Mouse (Mus musculus) activated CD4-positive, CD25-positive, alpha-beta regulatory T cell, adult 4 months (primary cell): ENCODE data around the gene Ablim1. TPM values are rescaled to one million over a fixed set of nuclear protein-coding genes. Genes with fewer than 3 reads are reported as not detected.

Experiments
- ATAC-seq: one replicate; pipeline ENCODE4 v1.8.0; 2017
- polyA plus RNA-seq, 2 experiments: library from polyadenylated mRNA; unstranded; fragments of 100-300 nt; shearing (Covaris generic); gene quantifications; one replicate each; pipeline ENCODE4 v1.2.1; 2017

Ablim1 gene
- polyA plus RNA-seq, 2 experiments from 2014 or later, result 268 to 273 TPM

- ATAC-seq, result no peak
Measured at GRCm38 (mm10) chr19:57255157-57255556, 59.6 kb downstream of the Ablim1 start.

- no peak for ATAC-seq
Measured at GRCm38 (mm10) chr19:57252692-57253448, 61.8 kb downstream of the Ablim1 start.

DNA sequence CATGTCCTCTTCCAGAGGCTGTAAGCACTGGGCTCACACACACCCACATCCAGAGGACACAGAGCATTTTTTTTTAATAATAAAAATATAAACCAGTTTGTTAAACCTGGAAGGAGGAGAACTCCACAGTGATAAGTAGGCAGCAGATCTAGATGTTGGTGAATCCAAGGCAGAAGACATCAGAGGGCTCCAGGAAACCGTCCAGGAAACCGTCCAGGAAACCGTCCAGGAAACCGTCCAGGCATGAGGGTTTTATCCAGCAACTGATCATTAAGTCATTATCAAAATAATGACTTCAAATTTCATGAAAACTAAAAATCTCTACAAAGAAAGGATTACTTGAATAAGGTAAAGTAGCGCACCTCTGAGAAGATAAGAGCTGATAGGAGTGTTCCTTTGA is 65.9 kb downstream of the Ablim1 start:
- no peak for ATAC-seq

DNA sequence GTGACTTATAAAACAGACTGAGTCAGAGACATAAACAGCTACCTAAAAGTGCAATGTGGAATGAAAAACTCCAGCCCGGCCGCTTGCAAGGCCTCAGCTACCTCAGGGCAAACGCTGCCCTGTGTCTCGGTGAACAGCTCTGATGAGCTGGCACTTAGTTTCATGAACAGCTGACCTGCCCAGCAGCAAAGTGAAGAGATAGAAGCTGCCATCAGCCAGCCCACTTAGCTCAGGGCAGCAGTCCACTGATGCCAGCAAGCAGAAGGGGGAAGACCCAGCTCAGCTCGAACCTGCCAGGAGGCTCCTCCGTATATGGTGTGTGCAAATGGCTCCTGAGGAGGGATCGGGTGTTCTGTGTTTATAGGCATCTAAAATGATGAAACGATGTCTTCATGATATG is 67.5 kb downstream of the Ablim1 start:
- no peak for ATAC-seq

GRCm38 (mm10) chr19:57244281-57244680 is 70.4 kb downstream of the Ablim1 start:
- ATAC-seq, result no peak

- no peak for ATAC-seq
Measured at GRCm38 (mm10) chr19:57243606-57244005, 71.1 kb downstream of the Ablim1 start.

- no peak for ATAC-seq
Measured at GRCm38 (mm10) chr19:57243191-57243590, 71.5 kb downstream of the Ablim1 start.

DNA sequence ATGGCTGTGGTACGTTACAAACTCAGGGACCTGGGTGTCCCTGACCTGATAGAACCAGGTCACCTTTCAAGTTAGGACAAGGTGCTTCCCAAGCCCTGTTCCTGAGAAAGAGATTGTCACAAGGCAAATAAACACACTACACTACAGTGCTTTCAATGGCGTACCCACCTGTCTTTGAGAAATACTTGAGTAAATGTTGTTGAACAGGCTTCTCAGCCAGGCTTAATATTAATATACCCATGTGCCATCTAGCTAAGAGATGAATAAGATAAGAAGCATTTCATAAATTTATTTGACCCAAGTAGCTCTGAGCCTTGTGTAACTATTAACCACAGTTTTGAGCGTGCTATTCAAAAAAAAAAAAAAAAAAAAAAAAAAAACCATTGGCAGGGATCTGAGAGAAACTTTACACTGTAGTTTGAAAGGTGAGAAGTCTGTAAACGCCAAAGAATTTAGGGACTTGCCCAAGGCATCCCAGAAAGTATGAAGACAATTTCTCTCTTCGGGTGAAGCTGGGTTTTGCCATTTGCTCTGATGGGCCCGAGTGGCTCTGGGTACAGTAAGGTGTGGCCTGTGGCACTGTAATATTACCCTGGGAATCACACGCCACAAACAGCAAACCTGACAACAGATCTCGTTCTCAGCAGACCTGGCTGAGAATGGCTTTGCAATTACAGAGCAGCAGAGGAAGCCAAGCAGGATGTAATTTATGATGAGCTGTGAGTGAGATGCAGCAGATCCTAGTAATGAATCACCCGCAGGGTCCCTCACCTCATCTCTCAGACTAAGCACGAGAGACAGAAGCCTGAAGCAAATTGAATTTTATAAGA is 73.1 kb downstream of the Ablim1 start:
- ATAC-seq, result no peak

GRCm38 (mm10) chr19:57240259-57240658 is 74.5 kb downstream of the Ablim1 start:
- no peak for ATAC-seq

GRCm38 (mm10) chr19:57239176-57239784 is 75.4 kb downstream of the Ablim1 start:
- no peak for ATAC-seq

GRCm38 (mm10) chr19:57238461-57238860 is 76.3 kb downstream of the Ablim1 start:
- ATAC-seq, result no peak

DNA sequence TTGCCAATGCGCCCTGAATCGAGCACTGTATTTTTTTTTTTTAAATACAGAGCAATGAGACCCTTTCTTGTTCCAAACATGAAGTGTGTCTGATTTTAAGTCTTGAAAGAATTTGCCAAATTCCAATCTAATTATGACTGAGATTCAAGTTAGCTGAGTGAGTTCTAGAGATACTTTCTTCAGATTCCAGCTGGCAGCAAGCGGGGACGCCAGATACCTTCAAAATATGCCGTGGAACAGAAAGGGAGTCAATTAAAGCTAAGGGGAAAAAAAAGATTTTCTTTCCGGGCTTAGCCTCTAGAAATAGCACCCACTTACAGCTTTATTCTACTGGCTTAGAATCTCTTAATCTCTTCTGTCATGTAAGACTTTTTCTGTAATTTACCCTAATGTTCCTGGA is 77.2 kb downstream of the Ablim1 start:
- ATAC-seq, result no peak

GRCm38 (mm10) chr19:57236647-57237046 is 78.1 kb downstream of the Ablim1 start:
- no peak for ATAC-seq

GRCm38 (mm10) chr19:57235931-57236330 is 78.8 kb downstream of the Ablim1 start:
- ATAC-seq, result no peak

- no peak for ATAC-seq
Measured at GRCm38 (mm10) chr19:57230996-57231395, 83.7 kb downstream of the Ablim1 start.

- ATAC-seq, result no peak
Measured at GRCm38 (mm10) chr19:57229161-57229560, 85.6 kb downstream of the Ablim1 start.

DNA sequence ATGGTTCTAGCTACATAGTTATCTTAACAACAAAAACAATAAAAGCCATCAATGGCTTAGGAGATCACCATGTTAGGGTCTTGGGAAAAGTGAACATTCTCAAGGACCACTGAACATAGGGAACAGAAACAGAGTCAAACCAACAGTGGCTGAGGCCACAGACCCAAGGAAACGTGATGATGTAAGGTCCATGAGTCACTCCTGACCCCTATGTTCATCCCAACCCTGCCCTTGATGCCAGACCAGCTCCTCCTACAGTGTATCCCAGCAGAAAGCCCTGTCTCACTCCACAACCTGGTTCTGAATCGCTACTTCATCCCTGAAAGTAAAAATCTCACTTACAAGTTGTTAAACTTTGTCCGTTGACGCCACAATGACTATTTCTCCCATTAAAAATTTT is 86.1 kb downstream of the Ablim1 start:
- ATAC-seq, result no peak

DNA sequence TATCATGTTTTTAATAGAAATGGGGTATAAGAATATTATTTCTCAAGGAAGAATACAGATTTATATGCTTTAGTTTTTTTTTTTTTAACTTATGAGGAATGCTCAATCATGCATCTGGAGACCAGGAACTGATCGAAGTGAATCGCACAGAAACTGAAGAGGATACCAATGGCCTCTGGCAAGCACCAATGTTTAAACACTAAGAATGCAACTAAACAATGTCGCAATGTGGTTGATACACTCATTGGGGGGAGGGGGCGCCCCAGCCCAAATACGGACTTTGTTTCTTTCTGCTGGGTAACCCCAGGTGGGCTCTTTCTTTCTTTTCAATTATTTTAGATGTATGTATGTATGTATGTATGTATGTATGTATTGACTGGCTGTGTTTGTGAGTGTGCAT is 90.3 kb downstream of the Ablim1 start:
- ATAC-seq, result no peak

DNA sequence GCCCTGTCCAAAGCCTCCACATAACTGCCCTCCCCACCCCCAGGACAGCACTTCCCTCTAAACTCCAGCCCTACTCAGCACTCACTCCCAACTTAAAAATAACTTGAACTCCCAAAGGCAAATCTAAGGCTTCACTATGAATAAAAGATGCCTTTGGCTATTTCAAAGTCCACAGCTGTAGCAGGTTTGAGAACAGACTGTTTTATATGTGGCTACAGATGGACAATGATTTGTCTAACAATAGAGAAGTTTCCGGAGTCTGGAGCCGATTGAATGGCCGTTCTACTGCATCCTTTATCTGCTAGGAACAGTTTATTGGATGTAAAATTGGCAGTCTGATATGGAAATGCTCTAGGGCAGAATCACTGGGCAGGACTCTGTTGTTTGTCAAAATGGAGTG is 91.0 kb downstream of the Ablim1 start:
- no peak for ATAC-seq

DNA sequence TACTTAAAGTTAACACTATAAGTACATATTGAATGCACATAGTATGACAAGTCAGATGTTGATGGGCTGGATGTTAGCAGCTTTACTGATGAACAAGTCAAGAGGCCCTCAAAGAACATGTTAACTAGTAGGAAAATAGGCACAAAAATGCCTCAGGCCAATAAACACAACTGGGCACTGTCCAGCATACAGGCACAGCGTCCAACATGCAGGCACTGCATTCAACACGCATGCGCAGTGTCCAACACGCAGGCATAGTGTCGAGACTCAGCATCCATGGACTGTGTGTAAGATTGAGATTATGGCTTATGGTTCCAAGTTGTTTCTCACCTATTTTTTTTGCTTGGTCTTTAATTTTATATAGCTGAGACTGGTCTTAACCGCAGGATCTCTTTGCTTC is 92.1 kb downstream of the Ablim1 start:
- no peak for ATAC-seq

- ATAC-seq, result no peak
Measured at GRCm38 (mm10) chr19:57221684-57222235, 93.0 kb downstream of the Ablim1 start.

GRCm38 (mm10) chr19:57219758-57220157 is 95.0 kb downstream of the Ablim1 start:
- no peak for ATAC-seq

DNA sequence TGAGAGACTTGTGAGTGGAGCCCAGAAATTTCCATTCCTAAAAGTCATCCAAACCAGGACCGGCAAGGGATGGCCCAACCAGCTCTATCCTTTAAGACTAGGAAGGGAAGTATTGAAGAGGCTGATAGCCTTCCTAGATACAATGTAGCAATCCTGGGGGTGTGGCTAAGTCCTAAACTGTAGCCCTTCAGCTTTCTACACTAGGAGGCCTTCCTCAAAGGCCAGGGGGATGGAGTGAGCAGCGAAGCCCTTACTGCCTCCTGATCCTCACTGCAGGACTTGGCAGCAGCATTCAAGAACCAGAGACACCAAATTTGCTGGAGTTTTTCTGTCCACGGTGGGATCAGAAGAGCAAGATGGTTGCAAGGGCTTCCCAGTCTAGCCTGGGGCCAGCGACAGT is 97.6 kb downstream of the Ablim1 start:
- ATAC-seq, result no peak
